Mouse (Mus musculus) frontal cortex, adult (tissue): ENCODE data around the gene Phf14.

Experiments used
- ATAC-seq: cut with Nextera tagmentation; 2 replicates; pipeline ENCODE4 v1.9.2; 2017; ENCODE audit warnings: mild to moderate bottlenecking, moderate library complexity, mixed read lengths; ENCODE audit not compliant: low TSS enrichment

The Phf14 gene

DNA sequence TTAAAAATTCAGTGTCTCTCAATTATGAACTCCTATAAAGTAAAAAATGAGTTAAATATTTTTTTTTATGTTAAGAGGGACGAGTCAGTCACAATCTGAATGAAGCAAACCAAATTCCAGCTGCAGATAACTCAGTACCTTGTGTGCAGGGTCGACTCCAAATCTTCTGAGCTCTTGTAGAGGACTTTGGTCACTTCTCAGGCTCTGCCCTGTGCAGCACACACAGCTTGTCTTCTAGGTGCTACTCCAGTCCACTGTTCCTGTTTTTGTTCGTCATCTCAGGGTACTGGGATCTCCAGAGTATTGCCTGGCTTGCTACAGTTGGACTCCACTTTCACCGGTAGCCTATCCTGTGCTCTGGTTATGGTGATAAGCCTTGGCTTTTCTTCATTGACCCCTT is 113.1 kb downstream of the Phf14 start:
- no peak for ATAC-seq

DNA sequence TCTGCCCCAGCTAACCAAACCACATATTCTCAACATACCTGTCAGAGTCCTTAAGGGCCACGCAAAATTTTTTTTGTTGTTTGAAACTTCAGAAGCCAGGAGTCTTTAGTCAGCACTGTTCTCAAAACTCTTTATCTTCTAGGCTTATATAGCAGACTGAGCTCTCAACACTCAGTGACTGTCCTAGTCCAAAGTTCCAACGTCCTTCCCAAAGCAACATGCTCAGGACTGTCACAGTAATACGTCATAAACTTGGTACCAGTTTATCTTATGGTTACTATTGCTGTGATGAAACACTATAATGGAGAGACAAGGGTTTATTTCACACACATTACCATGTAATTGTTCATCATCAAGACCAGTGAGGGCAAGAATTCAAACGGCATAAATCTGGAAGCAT is 113.9 kb downstream of the Phf14 start:
- ATAC-seq, result no peak

DNA sequence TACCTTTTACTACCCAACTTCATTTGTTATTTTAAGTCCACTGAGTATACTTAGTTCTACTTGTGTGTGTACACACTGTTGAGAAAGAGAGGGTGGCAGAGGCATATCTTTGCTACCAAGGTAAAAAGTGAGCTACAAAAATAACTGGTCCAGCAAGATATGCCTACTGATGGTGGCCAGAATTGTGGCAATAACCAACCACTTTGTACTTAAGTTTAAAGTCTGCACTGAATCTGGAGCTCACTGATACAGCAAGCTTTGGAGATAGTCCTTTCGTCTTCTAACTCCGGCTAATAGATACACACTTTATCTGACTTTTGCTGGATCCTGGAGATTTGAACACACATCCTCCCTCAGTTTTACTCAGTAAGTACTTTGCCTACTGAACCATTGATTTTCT is 115.8 kb downstream of the Phf14 start:
- no peak for ATAC-seq

DNA sequence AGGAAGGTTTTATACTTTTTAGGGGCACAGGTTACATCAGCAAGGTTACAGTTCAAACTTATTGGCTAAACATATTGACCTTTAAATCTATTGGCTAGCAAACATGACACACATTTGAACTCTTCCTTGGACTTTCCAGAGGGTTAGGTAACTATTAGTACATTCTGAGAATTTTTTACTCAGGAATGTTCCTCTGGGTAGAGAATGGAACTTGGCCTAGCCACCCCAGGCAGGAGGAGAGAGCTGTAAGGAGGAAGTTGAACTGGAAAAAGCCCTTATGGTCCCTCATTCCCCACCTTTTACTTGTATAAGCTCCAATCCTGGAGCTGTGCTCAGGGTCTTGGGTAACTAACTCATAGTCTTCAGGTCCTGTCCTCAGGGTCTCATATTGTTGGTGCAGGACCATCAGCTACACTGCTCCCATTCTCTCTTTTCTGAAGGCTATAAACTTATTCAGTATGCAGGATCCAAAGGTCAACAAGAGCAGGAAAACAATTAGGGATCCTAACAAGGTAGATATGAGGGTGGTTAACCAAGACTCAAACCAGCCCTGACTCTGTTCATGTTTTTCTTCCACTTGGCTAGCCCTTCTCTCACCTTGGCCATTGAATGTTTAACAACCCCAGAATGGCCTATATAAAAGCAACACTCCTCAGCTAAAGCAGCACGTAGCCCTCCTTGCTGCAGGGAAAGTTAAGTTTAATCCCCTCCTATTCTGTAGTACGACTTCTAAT is 119.4 kb downstream of the Phf14 start:
- ATAC-seq, result no peak

DNA sequence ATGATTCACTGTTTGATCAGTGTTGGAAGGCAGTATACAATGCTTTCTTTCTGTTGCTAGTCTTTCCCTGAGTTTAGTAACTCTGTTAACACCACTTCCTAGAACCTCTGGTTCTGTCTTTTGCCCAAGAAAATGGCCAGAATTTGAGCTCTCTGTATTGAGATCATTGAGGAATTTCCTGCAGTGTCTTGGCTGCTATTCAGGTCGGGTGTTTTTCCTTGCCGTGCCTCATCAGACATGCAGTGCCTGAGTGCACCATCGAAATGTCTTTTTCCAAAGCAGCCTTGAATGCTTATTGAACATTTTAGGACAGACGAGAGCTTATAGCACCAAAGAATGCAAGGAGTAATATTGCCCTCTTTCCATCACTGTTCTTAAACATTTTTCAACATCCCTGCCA is 127.0 kb downstream of the Phf14 start:
- ATAC-seq, result peak; percentile 67

DNA sequence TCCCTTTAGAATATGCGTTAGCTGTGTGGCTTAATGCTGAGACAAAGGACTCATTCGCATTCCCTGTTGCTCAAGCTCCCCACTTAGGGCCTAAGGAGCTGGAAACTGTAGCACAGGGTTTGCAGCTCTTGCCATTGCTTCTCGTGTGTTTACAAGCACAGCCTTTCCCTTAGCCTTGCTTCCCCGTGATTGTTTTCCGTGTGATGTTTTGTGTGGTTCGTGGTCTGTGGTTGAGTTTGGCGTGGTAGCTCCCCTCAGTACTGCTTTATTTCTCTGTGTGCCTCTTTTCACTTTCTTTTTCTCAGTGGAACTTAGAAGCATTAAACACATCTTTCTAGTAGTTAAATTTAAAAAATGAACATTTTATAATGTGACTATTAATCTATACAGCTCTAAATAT is 130.7 kb downstream of the Phf14 start:
- no peak for ATAC-seq

DNA sequence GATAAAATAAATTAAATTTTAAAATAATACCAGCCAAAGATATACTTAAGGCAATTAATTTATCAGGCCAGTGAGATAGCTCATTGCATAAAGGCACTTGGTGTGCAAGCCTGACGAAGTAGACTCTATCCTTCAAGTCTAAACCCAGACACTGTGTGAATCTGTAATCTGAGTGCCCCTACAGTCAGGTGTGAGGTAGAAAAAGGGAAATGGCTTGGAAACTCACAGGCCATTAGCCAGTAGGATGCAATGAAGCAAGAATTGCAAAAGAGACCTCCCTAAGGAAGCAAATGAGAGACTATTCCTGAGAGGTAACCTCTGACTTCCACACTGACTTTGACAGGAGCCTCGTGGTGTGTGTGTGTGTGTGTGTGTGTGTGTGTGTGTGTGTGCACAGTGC is 145.3 kb downstream of the Phf14 start:
- no peak for ATAC-seq

DNA sequence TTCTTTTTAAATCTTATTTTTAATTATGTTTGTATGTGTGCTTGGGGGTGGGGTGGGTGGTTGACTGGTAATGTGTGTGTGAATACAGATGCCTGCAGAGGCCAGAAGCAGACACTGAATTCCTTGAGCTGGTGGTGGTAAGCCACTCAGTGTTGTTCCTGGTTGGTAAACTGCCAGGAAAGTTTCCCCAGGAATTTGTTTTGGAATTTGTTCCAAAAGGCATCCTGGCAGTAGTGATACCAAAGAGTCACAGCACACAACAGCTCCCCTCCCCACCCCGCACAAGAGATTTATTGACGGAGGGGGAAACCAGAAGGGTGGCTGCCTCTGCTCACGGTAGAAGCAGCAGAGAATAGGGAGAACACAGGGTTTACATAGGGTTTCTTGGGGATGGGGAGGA is 146.5 kb downstream of the Phf14 start:
- ATAC-seq, result no peak

DNA sequence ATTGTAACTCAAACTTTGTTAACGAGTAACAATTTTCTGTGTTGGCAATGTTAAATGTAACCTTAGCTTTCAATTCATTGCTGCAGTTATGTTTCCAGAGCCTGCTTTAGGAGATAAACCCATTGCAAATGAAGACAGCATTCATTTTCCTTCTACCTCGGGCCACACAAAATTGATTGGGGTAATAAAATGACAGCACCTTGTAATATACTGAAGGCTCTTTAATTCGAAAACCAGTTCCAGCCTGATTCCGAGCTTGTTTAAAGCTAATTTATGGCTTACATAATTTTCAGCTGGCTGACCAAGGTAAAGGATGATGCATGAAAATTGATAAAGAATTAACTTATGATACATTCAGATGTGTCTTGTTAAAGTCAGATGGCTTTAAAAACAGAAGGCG is 151.1 kb downstream of the Phf14 start:
- no peak for ATAC-seq

DNA sequence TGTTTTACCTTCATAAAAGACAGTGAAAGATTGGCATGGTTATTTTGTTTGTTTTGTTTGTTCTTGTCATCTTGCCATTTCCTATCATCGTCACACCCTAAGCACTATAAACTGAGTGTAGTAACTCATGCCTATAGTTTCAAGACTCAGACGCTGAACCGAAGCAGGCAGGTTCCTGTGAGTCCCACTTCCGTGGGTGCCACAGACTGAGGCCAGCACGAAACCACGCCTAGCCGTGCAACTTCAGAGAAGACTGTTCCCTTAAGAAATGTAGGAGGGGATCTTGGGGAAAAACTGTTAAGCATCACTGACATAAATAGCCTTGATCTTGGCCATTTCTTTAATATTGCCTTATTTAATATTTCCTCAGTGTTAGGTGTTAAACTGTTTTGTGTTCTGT is 152.4 kb downstream of the Phf14 start:
- ATAC-seq, result no peak

DNA sequence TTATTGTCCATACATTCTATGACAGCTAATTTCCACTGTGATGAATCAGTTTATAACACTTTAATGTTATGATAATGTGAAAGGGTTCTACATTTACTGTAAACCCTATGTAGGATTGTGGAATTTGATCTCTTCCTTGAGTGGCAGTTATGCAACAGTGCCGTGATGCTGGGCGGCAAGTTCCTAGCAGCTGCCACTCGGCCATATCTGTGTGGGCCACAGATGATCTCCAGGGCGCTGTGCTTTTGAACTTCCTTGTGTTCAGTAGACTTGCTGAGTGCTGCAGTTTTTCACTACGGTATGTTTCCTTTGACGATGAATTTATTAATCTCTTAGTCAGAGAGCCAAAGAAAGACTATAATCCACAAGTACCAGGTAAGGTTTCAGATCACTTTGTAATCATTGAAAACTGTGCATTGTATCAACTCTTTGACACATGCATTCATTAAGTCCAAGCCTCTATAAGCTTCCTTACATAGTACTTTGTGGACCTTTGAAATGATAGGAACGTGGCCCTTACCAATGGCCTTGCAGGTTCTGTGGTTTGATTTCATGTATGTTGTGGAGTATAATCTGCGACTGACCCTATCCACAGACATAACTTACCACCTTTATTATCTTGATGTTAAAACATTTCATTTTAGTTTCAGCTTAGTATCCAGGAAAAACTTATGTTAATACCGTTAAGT is 153.0 kb downstream of the Phf14 start:
- no peak for ATAC-seq

DNA sequence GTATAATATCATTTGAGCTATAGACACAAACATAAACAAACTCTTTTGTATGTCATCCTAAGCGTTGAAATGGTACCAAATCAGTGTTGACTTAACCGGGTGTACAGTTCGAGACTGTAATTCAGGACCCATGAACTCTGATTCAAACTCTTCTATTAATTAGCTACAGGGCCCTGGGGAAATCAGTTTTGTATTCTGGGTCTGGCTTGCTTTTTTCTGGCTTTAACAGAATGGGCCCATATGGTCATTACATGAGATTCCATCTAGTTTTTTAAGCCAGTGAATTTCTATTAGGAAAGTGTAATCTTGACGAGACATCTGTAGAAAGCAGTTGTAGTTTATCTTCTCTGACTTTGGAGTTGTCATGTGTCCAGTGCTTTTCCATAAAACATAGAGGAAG is 160.3 kb downstream of the Phf14 start:
- ATAC-seq, result no peak

DNA sequence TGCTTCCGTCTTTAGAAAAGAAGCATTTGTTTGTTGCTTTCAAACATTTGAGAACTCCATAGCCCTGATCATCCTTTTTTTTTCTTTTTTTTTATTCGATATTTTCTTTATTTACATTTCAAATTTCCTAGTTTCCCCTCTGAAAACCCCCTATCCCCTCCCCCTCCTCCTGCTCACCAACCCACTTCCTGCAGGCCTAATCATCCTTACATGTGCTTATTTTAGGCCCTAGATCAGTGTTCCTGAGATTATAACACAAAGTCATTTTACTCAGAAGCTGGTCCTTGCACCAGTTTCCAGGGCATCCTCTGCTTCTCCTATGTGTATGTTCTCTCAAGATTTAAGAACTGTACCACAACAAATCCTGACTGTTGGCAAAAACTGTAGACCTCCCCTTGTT is 161.7 kb downstream of the Phf14 start:
- 0 out of 2 replicates have a peak, but pooled peaks have one; percentile 21 for ATAC-seq

DNA sequence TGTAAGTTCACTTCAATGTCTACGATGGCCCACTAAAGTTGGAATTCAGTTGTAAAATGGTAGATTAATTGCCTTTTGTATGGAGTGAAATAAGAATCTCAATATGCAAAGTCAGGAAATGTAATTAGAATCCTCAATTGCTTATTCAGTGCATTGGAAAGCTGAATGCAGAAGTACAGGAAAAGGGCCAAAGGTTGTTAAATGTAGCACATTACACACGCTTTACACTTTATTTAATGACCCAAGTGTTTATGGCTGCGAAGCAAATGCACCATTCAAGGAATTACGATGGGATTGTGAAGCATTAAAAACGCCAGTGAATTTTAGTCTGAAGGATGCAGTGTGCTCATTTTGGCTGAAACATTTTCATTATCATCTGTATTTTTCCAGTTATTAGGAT is 167.0 kb downstream of the Phf14 start:
- no peak for ATAC-seq

DNA sequence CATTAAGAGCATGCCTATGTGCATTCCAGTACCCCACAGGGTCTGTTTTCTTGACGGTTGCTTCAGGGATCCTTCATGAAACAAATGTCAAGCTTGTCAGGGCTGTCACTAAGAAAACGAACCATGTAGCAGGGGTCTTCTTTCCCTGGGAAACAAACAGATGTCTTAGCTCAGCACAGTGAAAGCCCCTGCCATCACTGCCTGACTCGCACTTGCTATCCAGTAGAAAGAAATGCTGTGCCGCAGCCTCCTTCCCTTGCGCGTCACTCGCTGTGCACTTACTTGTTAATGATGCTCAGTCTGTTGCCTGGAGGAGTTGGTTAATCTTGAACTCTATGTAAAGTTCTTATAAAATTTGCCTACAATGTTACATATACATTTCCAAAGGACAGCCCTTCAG is 169.7 kb downstream of the Phf14 start:
- peak; percentile 49; the same call in 1 of the 2 replicates for ATAC-seq

DNA sequence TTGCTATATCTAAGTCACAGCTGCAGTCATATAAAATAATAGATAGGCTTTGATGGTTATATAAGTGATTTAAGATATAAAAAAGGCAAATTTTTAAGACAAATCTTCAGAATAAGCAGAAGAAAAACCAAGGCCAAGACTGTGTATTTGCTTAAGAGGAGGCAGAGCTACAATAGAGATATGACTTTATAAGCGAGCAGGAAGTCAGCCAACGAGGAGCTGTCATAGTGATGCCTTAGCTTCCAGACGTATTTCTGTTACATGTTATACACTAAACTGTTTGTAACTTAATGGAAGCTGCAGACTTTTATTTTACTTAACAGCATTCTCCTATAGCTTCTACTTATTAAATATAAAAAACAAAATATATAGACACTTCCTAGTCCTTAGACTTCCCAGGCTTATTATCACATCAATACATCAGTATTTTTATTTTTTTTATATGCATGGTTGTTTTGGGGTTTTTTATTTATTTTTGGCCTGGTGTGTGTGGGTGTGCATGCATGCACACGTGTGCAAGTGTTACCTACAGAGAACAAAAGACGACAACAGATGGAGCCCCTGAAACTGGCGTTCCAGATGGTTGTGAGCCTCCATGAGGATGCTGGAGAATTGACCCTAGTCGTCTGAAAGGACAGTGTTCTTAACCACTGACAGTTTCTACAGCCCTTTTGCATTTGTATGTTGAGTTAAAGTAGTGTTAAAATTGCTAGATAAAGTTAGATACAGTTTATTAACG is 170.4 kb downstream of the Phf14 start:
- ATAC-seq, result no peak

DNA sequence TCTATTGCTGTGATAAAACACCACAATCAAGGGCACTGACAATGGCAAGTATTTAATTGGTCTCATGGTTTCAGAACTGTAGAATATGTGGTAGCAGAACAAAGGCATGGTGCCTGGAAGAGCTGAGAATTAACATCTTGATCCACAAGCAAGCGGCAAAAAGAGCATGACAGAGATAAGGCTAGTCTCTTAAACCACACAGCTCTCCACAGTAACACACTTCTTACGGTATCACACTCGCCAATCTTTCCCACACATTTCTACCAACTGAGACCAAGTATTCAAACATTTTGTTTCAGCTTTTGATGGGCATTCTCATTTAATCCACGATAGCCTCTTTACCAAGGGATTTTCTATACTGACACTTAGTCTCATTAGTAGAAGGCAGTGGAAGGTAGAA is 171.7 kb downstream of the Phf14 start:
- no peak for ATAC-seq

DNA sequence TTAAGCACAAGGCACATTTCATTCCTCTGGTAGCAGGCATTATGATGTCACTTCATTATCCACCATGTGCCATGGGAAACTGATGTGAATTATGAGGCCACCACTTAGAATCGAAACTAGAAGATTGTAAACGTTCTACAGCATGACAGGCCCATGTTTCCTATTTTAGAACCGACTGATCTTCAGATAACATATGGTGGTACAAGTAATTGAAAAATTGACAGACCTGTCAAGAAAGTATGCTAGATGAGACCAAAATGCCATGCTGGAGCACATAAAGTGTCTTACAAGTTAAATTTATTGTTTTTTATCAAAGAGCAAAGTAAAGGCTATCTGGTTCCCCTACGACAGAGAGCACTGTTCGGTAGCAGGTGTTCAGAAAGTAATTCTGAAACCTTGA is 172.8 kb downstream of the Phf14 start:
- no peak for ATAC-seq

DNA sequence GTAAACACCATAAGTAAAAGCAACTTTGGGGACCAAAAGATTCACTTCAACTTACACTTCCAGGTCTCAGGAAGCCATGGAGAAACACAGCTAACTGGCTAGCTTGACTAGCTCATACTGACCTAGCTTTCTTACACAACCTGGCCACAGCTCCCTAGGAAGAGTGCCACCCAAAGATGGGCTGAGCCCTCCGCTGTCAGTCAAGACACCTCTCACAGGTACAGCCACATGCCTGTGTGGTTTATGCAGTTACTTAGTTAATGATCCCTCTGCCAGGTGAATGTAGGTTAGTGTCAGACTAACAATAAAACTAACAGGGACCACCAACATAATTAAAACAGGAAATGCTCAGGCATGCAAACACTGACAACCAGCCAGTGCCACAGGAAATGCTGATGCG is 174.1 kb downstream of the Phf14 start:
- ATAC-seq, result no peak

DNA sequence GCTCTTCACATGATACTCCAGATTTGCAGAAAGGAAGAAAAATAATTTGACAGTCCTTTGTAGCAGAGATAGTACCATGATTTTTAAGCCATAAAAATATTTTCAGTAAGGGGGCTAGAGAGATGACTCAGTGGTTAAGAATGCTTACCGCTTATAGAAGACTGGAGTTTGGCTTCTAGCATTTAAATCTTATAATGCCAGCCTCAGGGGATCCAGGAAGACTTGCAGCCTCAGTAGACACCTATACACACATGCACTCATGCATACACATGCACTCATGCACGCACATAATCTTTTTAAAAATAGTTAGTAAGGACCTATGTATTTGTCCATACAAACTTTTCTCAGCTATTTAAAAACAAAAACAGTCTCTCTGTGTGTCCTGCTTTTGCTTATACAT is 174.5 kb downstream of the Phf14 start:
- ATAC-seq, result 0 out of 2 replicates have a peak, but pooled peaks have one; percentile 11

DNA sequence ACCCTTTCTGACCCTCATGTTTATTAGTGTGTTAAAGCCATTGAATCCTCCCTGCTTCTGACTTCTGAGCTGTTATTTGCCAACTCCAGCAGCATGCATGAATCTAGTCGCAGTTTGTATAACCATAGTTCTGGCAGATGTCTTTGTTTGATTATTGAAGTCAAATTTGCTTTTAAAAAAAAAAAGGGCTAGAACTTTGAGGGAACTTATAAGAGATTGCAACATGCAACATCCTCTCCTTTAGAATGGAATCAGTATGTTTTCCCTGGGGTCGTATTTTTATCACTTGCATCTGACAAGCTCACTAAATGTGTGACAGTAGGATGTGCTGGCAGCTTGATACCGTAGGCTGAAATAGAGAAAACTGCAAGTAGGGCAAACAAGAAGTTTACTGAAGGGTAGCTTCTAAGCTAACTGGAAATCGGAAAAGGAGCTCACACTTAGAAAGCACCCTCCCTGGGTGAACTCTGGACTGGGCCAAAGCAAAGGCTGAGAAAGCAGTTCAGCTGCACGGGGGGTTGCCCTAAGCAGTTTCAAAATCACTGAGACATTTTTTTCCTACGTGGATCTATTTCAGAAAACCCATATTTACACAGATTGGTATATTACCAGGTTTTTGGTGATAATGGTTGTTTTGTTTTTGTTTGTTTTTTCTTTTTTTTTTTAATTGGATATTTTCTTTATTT is 175.1 kb downstream of the Phf14 start:
- ATAC-seq, result peak; percentile 74

DNA sequence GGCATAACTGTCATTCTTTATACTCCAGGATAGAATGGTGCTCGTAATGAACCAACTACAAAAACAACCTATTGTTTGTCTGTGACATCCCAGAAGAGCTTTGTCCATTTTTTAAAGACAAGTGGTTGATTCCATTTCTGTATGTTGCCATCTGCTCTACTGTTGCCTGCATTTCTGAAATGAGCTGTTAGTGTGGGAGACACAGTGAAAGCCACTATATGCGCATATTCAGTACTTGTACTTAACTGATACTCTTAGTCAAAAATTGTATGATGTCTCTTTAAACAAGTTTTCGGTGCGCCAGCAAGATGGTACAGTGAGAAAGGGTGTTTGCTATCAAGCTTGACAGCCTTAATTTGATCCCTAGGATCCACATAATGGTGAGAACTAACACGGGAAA is 177.1 kb downstream of the Phf14 start:
- ATAC-seq, result peak; percentile 82
